Mouse (Mus musculus): ENCODE data around the gene Plpp4.

Plpp4 gene

GRCm38 (mm10) chr7:129256621-129257373 is at the start of gene Plpp4:
Gene Plpp4 (plus strand): TSS chr7:129257031.
- peak; percentile 32 for DNase-seq (ENCODE audit: low read depth, low spot score)

- no peak for DNase-seq (ENCODE audit: low read depth, low spot score)
These were observed 40.8 kb upstream of the Plpp4 start for GRCm38 (mm10) chr7:129215926-129216543.

GRCm38 (mm10) chr7:129216547-129217195 is 40.2 kb upstream of the Plpp4 start:
- DNase-seq (ENCODE audit: low read depth, low spot score) = no peak

GRCm38 (mm10) chr7:129220948-129221347 is 35.9 kb upstream of the Plpp4 start:
- DNase-seq (ENCODE audit: low read depth, low spot score) = no peak

- no peak for DNase-seq (ENCODE audit: low read depth, low spot score)
These were observed 35.2 kb upstream of the Plpp4 start for GRCm38 (mm10) chr7:129221649-129222048.

GRCm38 (mm10) chr7:129235410-129235809 is 21.4 kb upstream of the Plpp4 start:
- DNase-seq (ENCODE audit: low read depth, low spot score) = peak; percentile 31

GRCm38 (mm10) chr7:129235995-129236394 is 20.8 kb upstream of the Plpp4 start:
- DNase-seq (ENCODE audit: low read depth, low spot score) = no peak

- no peak for DNase-seq (ENCODE audit: low read depth, low spot score)
These were observed 5.8 kb upstream of the Plpp4 start for GRCm38 (mm10) chr7:129250981-129251380.

GRCm38 (mm10) chr7:129253406-129253805 is 3.4 kb upstream of the Plpp4 start:
- DNase-seq (ENCODE audit: low read depth, low spot score) = no peak

GRCm38 (mm10) chr7:129254126-129254525 is 2.7 kb upstream of the Plpp4 start:
- DNase-seq (ENCODE audit: low read depth, low spot score) = no peak

- no peak for DNase-seq (ENCODE audit: low read depth, low spot score)
These were observed 1.4 kb upstream of the Plpp4 start for GRCm38 (mm10) chr7:129255406-129255805.

GRCm38 (mm10) chr7:129257374-129258018 is 665 bp downstream of the Plpp4 start:
- peak; percentile 17 for DNase-seq (ENCODE audit: low read depth, low spot score)

- DNase-seq (ENCODE audit: low read depth, low spot score) = peak; percentile 61
These were observed 1.5 kb downstream of the Plpp4 start for GRCm38 (mm10) chr7:129258331-129258730.

GRCm38 (mm10) chr7:129259195-129259594 is 2.4 kb downstream of the Plpp4 start:
- no peak for DNase-seq (ENCODE audit: low read depth, low spot score)

GRCm38 (mm10) chr7:129273867-129274266 is 17.0 kb downstream of the Plpp4 start:
- DNase-seq (ENCODE audit: low read depth, low spot score) = peak; percentile 3

GRCm38 (mm10) chr7:129274726-129275125 is 17.9 kb downstream of the Plpp4 start:
- DNase-seq (ENCODE audit: low read depth, low spot score) = no peak

- DNase-seq (ENCODE audit: low read depth, low spot score) = no peak
These were observed 20.9 kb downstream of the Plpp4 start for GRCm38 (mm10) chr7:129277751-129278150.

GRCm38 (mm10) chr7:129278801-129279200 is 22.0 kb downstream of the Plpp4 start:
- no peak for DNase-seq (ENCODE audit: low read depth, low spot score)

- no peak for DNase-seq (ENCODE audit: low read depth, low spot score)
These were observed 22.4 kb downstream of the Plpp4 start for GRCm38 (mm10) chr7:129279261-129279660.

GRCm38 (mm10) chr7:129281966-129282365 is 25.1 kb downstream of the Plpp4 start:
- no peak for DNase-seq (ENCODE audit: low read depth, low spot score)

GRCm38 (mm10) chr7:129285186-129285868 is 28.5 kb downstream of the Plpp4 start:
- no peak for DNase-seq (ENCODE audit: low read depth, low spot score)

- no peak for DNase-seq (ENCODE audit: low read depth, low spot score)
These were observed 36.4 kb downstream of the Plpp4 start for GRCm38 (mm10) chr7:129293211-129293610.

Measured in R1 (cell line).